Mouse (Mus musculus): ENCODE measurements around the gene Crtam.
A peak's percentile ranks its signal among the peaks of the same experiment; 100 is the strongest.

Crtam gene

GRCm38 (mm10) chr9:41004415-41004814, at the start of gene Crtam:
Gene Crtam, minus strand, starts transcription at chr9:41004628.
- TF ChIP-seq GATA4 (IDR thresholded peaks at IDR 0.05; ENCODE audit: insufficient replicate concordance, low read length), result no peak

GRCm38 (mm10) chr9:41054166-41054565, 49.7 kb upstream of the Crtam start:
- no peak for TF ChIP-seq GATA4 (IDR thresholded peaks at IDR 0.05; ENCODE audit: insufficient replicate concordance, low read length)

GRCm38 (mm10) chr9:41053478-41053877, 49.0 kb upstream of the Crtam start:
- no peak for TF ChIP-seq GATA4 (IDR thresholded peaks at IDR 0.05; ENCODE audit: insufficient replicate concordance, low read length)

GRCm38 (mm10) chr9:41051080-41051932, 46.9 kb upstream of the Crtam start:
- no peak for TF ChIP-seq GATA4 (IDR thresholded peaks at IDR 0.05; ENCODE audit: insufficient replicate concordance, low read length)

- no peak for TF ChIP-seq GATA4 (IDR thresholded peaks at IDR 0.05; ENCODE audit: insufficient replicate concordance, low read length)
These were observed 46.1 kb upstream of the Crtam start for GRCm38 (mm10) chr9:41050331-41051079.

- TF ChIP-seq GATA4 (IDR thresholded peaks at IDR 0.05; ENCODE audit: insufficient replicate concordance, low read length), result peak; percentile 32; the same call in 1 of the 2 replicates
These were observed 44.9 kb upstream of the Crtam start for GRCm38 (mm10) chr9:41049282-41049681.

- TF ChIP-seq GATA4 (IDR thresholded peaks at IDR 0.05; ENCODE audit: insufficient replicate concordance, low read length), result no peak
These were observed 44.4 kb upstream of the Crtam start for GRCm38 (mm10) chr9:41048820-41049219.

- TF ChIP-seq GATA4 (IDR thresholded peaks at IDR 0.05; ENCODE audit: insufficient replicate concordance, low read length), result no peak
These were observed 43.8 kb upstream of the Crtam start for GRCm38 (mm10) chr9:41048216-41048615.

- no peak for TF ChIP-seq GATA4 (IDR thresholded peaks at IDR 0.05; ENCODE audit: insufficient replicate concordance, low read length)
These were observed 43.2 kb upstream of the Crtam start for GRCm38 (mm10) chr9:41047654-41048053.

GRCm38 (mm10) chr9:41044626-41045025, 40.2 kb upstream of the Crtam start:
- no peak for TF ChIP-seq GATA4 (IDR thresholded peaks at IDR 0.05; ENCODE audit: insufficient replicate concordance, low read length)

GRCm38 (mm10) chr9:41043641-41044040, 39.2 kb upstream of the Crtam start:
- no peak for TF ChIP-seq GATA4 (IDR thresholded peaks at IDR 0.05; ENCODE audit: insufficient replicate concordance, low read length)

- no peak for TF ChIP-seq GATA4 (IDR thresholded peaks at IDR 0.05; ENCODE audit: insufficient replicate concordance, low read length)
These were observed 37.0 kb upstream of the Crtam start for GRCm38 (mm10) chr9:41041404-41041803.

- no peak for TF ChIP-seq GATA4 (IDR thresholded peaks at IDR 0.05; ENCODE audit: insufficient replicate concordance, low read length)
These were observed 33.8 kb upstream of the Crtam start for GRCm38 (mm10) chr9:41038150-41038664.

GRCm38 (mm10) chr9:41031590-41032489, 27.4 kb upstream of the Crtam start:
- TF ChIP-seq GATA4 (IDR thresholded peaks at IDR 0.05; ENCODE audit: insufficient replicate concordance, low read length), result no peak

- no peak for TF ChIP-seq GATA4 (IDR thresholded peaks at IDR 0.05; ENCODE audit: insufficient replicate concordance, low read length)
These were observed 25.4 kb upstream of the Crtam start for GRCm38 (mm10) chr9:41029827-41030226.
